Mouse (Mus musculus) Patski (cell line): ENCODE data around the gene Pml. TPM values are rescaled to one million over a fixed set of nuclear protein-coding genes. Genes with fewer than 3 reads are reported as not detected.
A peak's percentile ranks its signal among the peaks of the same experiment; 100 is the strongest.

ENCODE experiments used
- ATAC-seq: fragments of 100-300 bp; one replicate; pipeline ENCODE4 v1.8.0; 2021
- CTCF ChIA-PET: fragments of 350-600 bp; sonication (Branson Sonifier 250); formaldehyde crosslinking; loops from one replicate; lab custom pipeline; 2022; ENCODE audit warnings: inconsistent platforms; lab: Charles Lee
- POLR2A ChIA-PET: fragments of 350-600 bp; sonication (Branson Sonifier 250); formaldehyde crosslinking; loops from one replicate; lab custom pipeline; 2022; ENCODE audit warnings: antibody characterized with exemption, inconsistent platforms; lab: Charles Lee
- DNase-seq: peaks from one replicate; pipeline ENCODE4 v3.0.0-alpha.2; 2011; ENCODE audit warnings: low read depth, low spot score
- H3K27me3 ChIP-seq: fragments of 371-371 bp; one replicate; pipeline ENCODE4 v1.5.1; 2021
- CTCF ChIP-seq: fragments of 100-300 bp; IDR thresholded peaks from one replicate; pipeline ENCODE4 v1.5.1; 2021
- in situ Hi-C: fragments of 300-500 bp; cut with MboI; formaldehyde crosslinking; loops from 3 replicates; pipeline ENCODE4 v1.11.1; 2018; ENCODE audit warnings: low pct_unique_long_range_greater_than_20kb, mixed read lengths
- polyA plus RNA-seq: library from polyadenylated mRNA; unstranded; gene quantifications from one replicate; pipeline ENCODE4 v1.2.3, GENCODE M21; 2021

The Pml gene
- polyA plus RNA-seq, 1 experiment from 2014 or later = 37.8 TPM

DNA sequence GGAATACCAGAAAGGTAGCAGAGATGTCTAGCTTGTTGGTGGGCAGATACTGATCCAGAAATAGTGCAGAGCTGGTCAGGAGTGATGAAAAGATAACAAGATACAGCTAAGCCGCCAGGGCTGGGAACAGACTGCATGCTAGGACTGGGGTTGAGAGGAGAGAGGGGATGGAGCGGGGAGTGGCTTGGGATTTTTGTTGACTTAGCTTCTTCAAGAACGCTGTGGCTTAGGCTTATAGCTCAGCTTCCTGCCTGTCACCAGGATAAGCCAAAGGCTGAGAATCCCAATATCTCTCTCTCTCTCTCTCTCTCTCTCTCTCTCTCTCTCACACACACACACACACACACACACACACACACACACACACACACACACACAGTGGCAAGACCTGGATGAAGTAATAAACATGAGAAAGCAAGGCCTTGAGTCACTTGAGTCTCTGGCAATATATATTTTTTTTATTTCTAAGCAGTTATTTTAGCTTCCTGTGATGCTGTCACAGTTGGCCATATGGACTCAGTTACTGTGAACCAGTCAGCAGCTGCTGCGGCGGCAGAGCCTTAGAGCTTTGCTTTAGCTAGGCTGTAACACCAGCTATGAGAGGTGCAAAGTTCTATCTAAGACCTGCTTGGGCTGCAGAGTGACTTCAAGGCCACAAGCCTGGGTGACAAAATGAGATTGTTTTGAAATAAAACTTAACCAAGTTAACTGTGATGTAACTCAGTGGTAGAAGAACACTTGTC is 73.7 kb downstream of the Pml start:
- TF ChIP-seq CTCF = no peak
- CTCF ChIA-PET = interaction anchor here (0.7 to 1.1 kb wide), 3 partner anchors 22 to 43 kb away, joined by 3 to 5 read pairs (median 3); no protein-coding TSS in a partner anchor
- in situ Hi-C loops = no loop called here
- DNase-seq = no peak
- no peak for ATAC-seq
- H3K27me3 ChIP-seq = no peaks in the 10 kb centered on the region
- POLR2A ChIA-PET = interaction anchor here (0.6 to 1.5 kb wide), 4 partner anchors 9 to 32 kb away, joined by 3 to 5 read pairs (median 3); no protein-coding TSS in a partner anchor

- CTCF ChIA-PET = interaction anchor here (0.8 kb wide), 1 partner anchor 21 kb away, joined by 3 read pairs; no protein-coding TSS in a partner anchor
- peak; percentile 82 for ATAC-seq
- TF ChIP-seq CTCF = no peak
- peak; percentile 84 for DNase-seq
- H3K27me3 ChIP-seq = no peaks in the 10 kb centered on the region
- in situ Hi-C loops = no loop called here
- POLR2A ChIA-PET = interaction anchor here (0.6 to 1.5 kb wide), 3 partner anchors 19 to 176 kb away, joined by 3 to 5 read pairs (median 4); no protein-coding TSS in a partner anchor
Measured at GRCm38 (mm10) chr9:58174818-58175251, 74.8 kb downstream of the Pml start.

DNA sequence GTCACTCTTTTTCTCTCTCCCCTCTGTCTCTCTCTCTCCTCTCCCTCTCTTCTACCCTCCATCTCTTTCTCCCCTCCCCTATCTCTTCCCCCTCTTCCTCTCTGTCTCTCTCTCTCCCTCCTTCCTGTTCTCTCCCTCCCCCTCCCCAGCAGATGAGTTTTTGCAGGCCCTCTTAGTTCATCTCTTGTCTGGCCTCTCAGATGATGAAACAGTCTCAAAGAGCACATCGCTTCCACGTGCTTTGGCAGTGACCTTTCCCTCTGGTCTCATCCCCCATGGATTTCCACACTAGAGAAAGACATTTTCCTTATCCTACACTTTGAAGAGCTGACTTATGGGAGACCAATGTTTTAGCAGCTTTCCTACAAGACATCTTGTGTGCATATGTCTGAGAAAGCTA is 76.7 kb downstream of the Pml start:
- in situ Hi-C loops = no loop called here
- ATAC-seq = no peak
- ChIA-PET CTCF (interaction anchor here (1.2 kb wide), 1 partner anchor 12 kb away, joined by 3 read pairs; no protein-coding TSS in a partner anchor), POLR2A (interaction anchor here (1.1 to 1.2 kb wide), 2 partner anchors 19 to 23 kb away, joined by 3 read pairs; no protein-coding TSS in a partner anchor)
- H3K27me3 ChIP-seq = no peaks in the 10 kb centered on the region
- no peak for TF ChIP-seq CTCF
- DNase-seq = no peak

- ATAC-seq (no peak), DNase-seq (no peak)
- no peak for TF ChIP-seq CTCF
- in situ Hi-C loops = no loop called here
- POLR2A ChIA-PET = no interaction called here
- CTCF ChIA-PET = interaction anchor here (1.8 kb wide), 1 partner anchor 119 kb away, joined by 4 read pairs; no protein-coding TSS in a partner anchor
- H3K27me3 ChIP-seq = no peaks in the 10 kb centered on the region
Measured at GRCm38 (mm10) chr9:58169426-58169825, 80.2 kb downstream of the Pml start.

GRCm38 (mm10) chr9:58168880-58169279 is 80.7 kb downstream of the Pml start:
- POLR2A ChIA-PET = no interaction called here

More at GRCm38 (mm10) chr9:58168880-58169279, 80.7 kb downstream of the Pml start:
- ATAC-seq (no peak), DNase-seq (no peak)
- CTCF ChIA-PET = interaction anchor here (1.8 kb wide), 2 partner anchors 16 to 119 kb away, joined by 4 read pairs; no protein-coding TSS in a partner anchor
- no peak for TF ChIP-seq CTCF
- no peaks in the 10 kb centered on the region for H3K27me3 ChIP-seq
- in situ Hi-C loops = no loop called here

Other genes with a start within 250 kb of the Pml start
- gene Cyp11a1, start 243.4 kb downstream of the Pml start, polyA plus RNA-seq = 0.13 TPM
- gene Stra6, start 186.0 kb downstream of the Pml start, polyA plus RNA-seq = 52.4 TPM
- gene Ccdc33, start 131.0 kb downstream of the Pml start, polyA plus RNA-seq = 0.60 TPM
- 39.6 TPM for gene Islr, start 45.5 kb downstream of the Pml start, polyA plus RNA-seq
- 2.1 TPM for gene Islr2, start 45.5 kb downstream of the Pml start, polyA plus RNA-seq
- 45.8 TPM for gene Stoml1, start 3.4 kb upstream of the Pml start, polyA plus RNA-seq
- 139 TPM for gene Loxl1, start 63.4 kb upstream of the Pml start, polyA plus RNA-seq
- not detected for gene Tbc1d21, start 120.7 kb upstream of the Pml start, polyA plus RNA-seq
- 46.6 TPM for gene Insyn1, start 238.8 kb upstream of the Pml start, polyA plus RNA-seq